Mouse (Mus musculus): ENCODE data around the gene Mymx. TPM values are rescaled to one million over a fixed set of nuclear protein-coding genes. Genes with fewer than 3 reads are reported as not detected.

Mymx gene
- total and polyA plus RNA-seq, 3 experiments, result not detected

DNA sequence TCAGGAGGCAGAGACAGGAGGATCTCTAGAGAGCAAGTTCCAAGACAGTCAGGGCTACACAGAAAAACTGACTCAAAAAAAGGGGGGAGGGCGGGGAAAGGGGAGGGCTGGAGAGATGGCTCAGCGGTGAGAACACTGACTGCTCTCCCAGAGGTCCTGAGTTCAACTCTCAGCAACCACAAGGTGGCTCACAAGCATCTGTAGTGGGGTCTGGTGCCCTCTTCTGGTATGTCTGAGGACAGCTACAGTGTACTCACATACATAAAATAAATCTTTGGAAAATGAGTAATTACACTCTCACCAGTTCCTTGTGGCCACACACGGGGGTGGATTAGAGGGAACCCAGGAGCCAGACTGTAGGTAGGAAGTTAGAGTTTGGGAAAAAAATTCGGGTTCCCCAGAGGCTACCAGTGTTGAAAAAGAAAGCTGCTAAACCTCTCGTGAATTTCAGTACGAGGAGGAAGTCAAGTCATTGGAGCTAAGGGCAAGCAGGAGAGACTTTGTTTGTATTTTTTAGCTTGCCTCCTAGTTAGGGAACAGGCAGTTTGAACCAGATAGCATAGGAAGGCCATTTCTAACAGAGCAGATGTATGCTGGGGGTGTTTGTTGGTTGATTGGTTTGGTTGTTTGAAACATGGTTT lies 19.1 kb downstream of the Mymx start (continued):
- no peak for TF ChIP-seq RCOR1 (conservative IDR thresholded peaks at IDR 0.05; ENCODE audit: low read depth, low read length)
- TF ChIP-seq SMC3 (IDR thresholded peaks at IDR 0.05; ENCODE audit: low read depth, low read length), result peak; percentile 85
- TF ChIP-seq MAFK (IDR thresholded peaks at IDR 0.05; ENCODE audit: insufficient replicate concordance, low read length), result no peak
- no peak for TF ChIP-seq NRF1 (IDR thresholded peaks at IDR 0.05; ENCODE audit: low read depth, low read length)
- peak; percentile 23; the same call in 1 of the 2 replicates for TF ChIP-seq HCFC1 (IDR thresholded peaks at IDR 0.05; ENCODE audit: low read depth, low read length)
- no peak for TF ChIP-seq ZKSCAN1 (IDR thresholded peaks at IDR 0.05; ENCODE audit: borderline replicate concordance, low read depth, low read length)
- TF ChIP-seq MEF2A (IDR thresholded peaks at IDR 0.05; ENCODE audit: borderline replicate concordance, low read depth, low read length), result no peak
- no peak for TF ChIP-seq POLR2A (IDR thresholded peaks at IDR 0.05; ENCODE audit: low read depth, low read length)
- TF ChIP-seq JUN (IDR thresholded peaks at IDR 0.05; ENCODE audit: insufficient read depth, low read depth, low read length), result no peak
- TF ChIP-seq MAX (IDR thresholded peaks at IDR 0.05; ENCODE audit: low read length), result no peak
- TF ChIP-seq TCF12 (IDR thresholded peaks at IDR 0.05; ENCODE audit: low read depth, low read length), result 0 out of 2 replicates have a peak, but pooled peaks have one; percentile 18
- no peak for TF ChIP-seq E2F4 (IDR thresholded peaks at IDR 0.05; ENCODE audit: insufficient replicate concordance, low read depth, low read length)
- peak; percentile 33; the same call in 1 of the 2 replicates for TF ChIP-seq ZNF384 (IDR thresholded peaks at IDR 0.05; ENCODE audit: low read depth, low read length)
- TF ChIP-seq ETS1 (conservative IDR thresholded peaks at IDR 0.05; ENCODE audit: low read depth, low read length), result no peak
- TF ChIP-seq USF2 (conservative IDR thresholded peaks at IDR 0.05; ENCODE audit: low read depth, low read length), result no peak
- no peak for TF ChIP-seq GABPA (IDR thresholded peaks at IDR 0.05; ENCODE audit: insufficient replicate concordance, low read depth, low read length)
- no peak for TF ChIP-seq MXI1 (IDR thresholded peaks at IDR 0.05; ENCODE audit: low read depth, low read length)
- no peak for TF ChIP-seq CHD2 (IDR thresholded peaks at IDR 0.05; ENCODE audit: low read length)

DNA sequence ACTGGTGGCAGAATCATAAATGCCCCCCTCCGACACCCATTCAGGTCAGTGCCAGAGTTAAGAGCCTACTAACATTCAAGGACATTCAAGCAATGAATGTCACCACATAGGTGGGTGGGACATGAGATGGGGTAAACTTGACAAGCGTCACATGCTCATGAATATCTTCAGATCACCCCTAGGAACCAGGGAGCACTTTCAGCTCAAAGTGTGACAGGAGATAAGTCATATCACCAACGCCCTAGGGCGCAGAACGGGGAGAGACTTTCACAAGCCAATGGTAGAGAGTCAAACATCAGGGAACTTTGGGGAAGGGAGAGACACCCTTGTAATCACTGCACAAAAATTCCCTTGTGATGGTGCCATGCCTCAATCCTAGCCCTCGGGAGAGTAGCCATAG lies 19.7 kb downstream of the Mymx start:
- DNase-seq (ENCODE audit: extremely low read depth), result no peak
- no peaks in the 10 kb centered on the region for H3K27me3 ChIP-seq (replicated peaks)
- H3K4me1 ChIP-seq (ENCODE audit: control insufficient read depth in 1 of 2, insufficient read depth in 2 of 2), result peaks cover 8 to 51% of the 10 kb centered on the region in 2 experiments
- peaks cover 10% of the 10 kb centered on the region for H3K9me3 ChIP-seq (replicated peaks; ENCODE audit: low read length)
- H3K4me3 ChIP-seq (replicated peaks in 1 of 3; ENCODE audit: low read depth in 2 of 3, low read length in 2 of 3, poor library complexity in 1 of 3), result no peak overlapping the region
- H3K36me3 ChIP-seq (replicated peaks in 1 of 2; ENCODE audit: control insufficient read depth in 1 of 2, insufficient read depth in 1 of 2, low read length in 1 of 2), result peaks cover 13 to 31% of the 10 kb centered on the region in 2 experiments
- no peaks in the 10 kb centered on the region for H3K79me2 ChIP-seq (replicated peaks; ENCODE audit: control insufficient read depth, extremely low read depth, insufficient read depth, poor library complexity, severe bottlenecking)
- in situ Hi-C loops (cut with MboI; ENCODE audit: low pct_ligation_motif_present, low pct_unique_long_range_greater_than_20kb, low sequenced_read_pairs), result no loop called here
- H3K27ac ChIP-seq (ENCODE audit: insufficient read depth, low read depth), result no peak overlapping the region
- H3K9ac ChIP-seq (ENCODE audit: insufficient read depth, low read depth), result no peak overlapping the region
- TF ChIP-seq ZMIZ1 (IDR thresholded peaks at IDR 0.05; ENCODE audit: low read depth, low read length) (no peak), TBP (conservative IDR thresholded peaks at IDR 0.05; ENCODE audit: low read depth, low read length) (no peak), TCF12 (IDR thresholded peaks at IDR 0.05; ENCODE audit: low read depth, low read length) (no peak), ZKSCAN1 (IDR thresholded peaks at IDR 0.05; ENCODE audit: borderline replicate concordance, low read depth, low read length) (no peak), POLR2A (IDR thresholded peaks at IDR 0.05; ENCODE audit: low read depth, low read length) (no peak), ZC3H11A (IDR thresholded peaks at IDR 0.05; ENCODE audit: low read depth, low read length) (no peak)
- dilution Hi-C loops (cut with MboI; ENCODE audit: extremely low pct_ligation_motif_present, extremely low pct_unique_long_range_greater_than_20kb, low sequenced_read_pairs), result no loop called here
- no peak overlapping the region for H3K4me2 ChIP-seq (ENCODE audit: insufficient read depth, low read depth, poor library complexity, severe bottlenecking)

All from CH12.LX (cell line).